Mouse (Mus musculus) hematopoietic stem cell, adult 5-6 weeks (primary cell): ENCODE results near the gene Gm648. TPM values are rescaled to one million over a fixed set of nuclear protein-coding genes. Genes with fewer than 3 reads are reported as not detected.
A peak's percentile ranks its signal among the peaks of the same experiment; 100 is the strongest.
"Not testable (repeated sequence)": the region's sequence is repeated elsewhere in the genome, so short reads cannot be mapped to it uniquely, and the experiment has no call there.

Experiments used
- ATAC-seq, 2 experiments: fragments of 125-278 bp in 1 of 2; replicated peaks in 1 of 2; 2 replicates each; pipeline ENCODE4 v1.8.0; 2016 to 2017; ENCODE audit warnings: inconsistent platforms in 2 of 2, mild to moderate bottlenecking in 2 of 2, moderate number of reproducible peaks in 2 of 2, low read depth in 1 of 2, moderate TSS enrichment in 1 of 2; ENCODE audit not compliant: low FRiP score in 2 of 2, poor library complexity in 2 of 2, severe bottlenecking in 2 of 2, insufficient read depth in 1 of 2, low TSS enrichment in 1 of 2
- total RNA-seq: library from RNA; stranded (forward); fragments of 172-1452, 232-1000 nt; gene quantifications from 2 replicates; pipeline ENCODE4 v1.2.3, GENCODE M21; 2017

The Gm648 gene
- not detected in 2 replicates for total RNA-seq

DNA sequence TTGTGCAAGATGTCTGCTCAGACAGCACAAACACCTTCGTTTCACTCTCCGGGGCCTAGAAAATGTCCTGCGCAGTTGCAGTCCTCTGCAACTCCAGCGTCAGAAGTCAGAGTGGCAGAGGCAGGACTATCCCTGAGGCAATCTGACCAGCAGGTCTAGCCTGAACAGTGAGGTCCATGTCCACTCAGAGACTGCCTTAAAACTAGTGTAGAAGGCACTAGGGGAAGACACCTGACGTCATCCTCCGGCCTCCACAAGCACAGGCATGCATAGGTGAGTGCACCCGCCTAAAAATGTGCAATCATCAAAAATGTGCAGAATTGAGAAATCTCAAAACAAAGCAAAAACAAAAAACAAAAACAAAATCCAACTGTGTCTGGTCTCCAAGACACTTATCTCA lies at the start of gene Gm648:
Gene Gm648 (minus strand): TSS at position 101 of the 400 bp plus-strand sequence.
- ATAC-seq = no peak

DNA sequence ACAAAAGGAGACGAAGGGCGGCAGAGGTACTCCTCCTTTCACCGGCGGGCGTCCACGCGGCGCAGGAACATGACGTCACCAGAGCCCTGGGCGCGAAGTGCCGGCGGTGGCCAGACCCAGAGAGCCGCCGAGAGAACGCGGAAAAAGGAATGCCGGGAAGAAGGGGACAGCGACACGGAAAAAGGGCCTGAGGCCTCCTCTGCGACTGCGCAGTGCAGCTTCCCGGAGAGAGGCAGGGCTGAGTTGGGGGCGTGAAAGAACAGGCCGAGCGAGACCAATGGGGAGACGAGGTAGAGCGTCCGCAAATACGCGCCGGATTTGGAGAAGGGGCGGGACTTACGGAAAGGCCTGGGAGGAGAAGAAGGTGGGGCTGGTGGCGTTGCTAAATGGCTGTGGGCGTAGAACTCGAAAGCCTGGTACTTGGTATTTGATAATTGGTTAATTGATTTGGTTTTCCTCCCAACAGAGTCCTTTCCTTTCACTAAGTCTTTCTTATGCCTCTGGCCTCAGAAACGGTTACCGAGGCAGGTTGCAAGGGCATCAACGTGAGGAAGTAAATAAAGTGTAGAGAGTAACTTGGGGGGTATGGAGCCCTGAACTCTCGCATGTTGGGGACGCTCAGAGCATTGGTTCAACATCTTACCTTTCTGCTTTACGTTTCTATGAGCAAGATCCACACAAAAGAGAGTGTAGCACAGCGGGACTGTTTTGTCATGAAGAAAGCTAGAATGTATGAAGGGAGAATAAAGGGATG lies 48.7 kb upstream of the Gm648 start, which contains the start of gene Mmgt1:
Gene Mmgt1 (minus strand): TSS at position 183 of the 754 bp plus-strand sequence.
- ATAC-seq = peak; percentile 99 to 100

DNA sequence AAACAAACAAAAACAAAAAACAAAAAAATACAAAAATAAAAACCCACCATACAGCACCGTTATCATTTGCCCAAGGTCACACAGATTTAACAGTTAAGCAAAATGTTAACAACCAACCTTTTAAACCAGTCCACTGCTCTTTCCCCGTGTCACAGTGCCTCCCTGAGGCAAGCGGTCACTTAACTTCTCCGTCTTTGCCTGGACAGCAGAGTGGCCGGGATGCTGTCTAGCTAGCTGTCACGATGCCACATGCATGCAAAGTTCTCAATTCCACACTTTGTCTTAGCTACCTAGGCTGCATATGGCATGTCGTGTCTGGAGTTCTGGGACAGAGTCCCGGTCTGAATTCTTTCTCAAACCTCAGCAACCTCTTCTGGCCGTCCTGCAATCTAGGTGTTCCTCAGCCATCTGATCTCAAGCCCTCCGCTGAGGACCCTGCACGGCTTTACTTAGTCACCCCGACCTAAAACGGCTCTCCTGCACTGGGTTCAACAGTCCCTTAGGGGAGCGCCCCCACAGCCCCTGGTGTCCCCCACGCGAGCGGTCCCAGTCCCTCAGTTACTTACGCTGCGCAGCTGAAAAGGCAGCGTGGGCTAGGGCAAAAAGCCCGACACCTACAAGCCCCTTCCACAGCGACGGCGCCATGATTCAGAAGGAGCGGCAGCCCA lies 47.9 kb upstream of the Gm648 start:
- ATAC-seq = peak in 1 of 2 experiments; percentile 1; a peak in 1 of 4 replicates

DNA sequence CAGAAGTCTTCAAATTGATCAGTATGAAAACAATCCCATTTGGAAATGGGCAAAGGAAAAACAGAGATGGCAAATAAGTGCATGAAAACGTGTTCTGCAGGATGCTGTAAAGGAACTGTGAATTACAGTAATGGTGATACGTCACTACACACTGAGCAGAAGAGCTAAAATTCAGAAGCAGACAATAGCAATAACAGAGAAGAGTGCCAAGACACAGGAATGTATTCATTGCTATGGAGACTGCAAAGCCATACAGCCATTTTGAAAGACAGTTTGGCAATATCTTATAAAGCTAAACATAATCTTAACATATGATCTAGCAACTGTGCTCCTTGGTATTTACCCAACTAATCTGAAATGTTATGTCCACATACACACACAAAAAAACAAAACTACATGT lies 28.8 kb upstream of the Gm648 start:
- no peak for ATAC-seq

DNA sequence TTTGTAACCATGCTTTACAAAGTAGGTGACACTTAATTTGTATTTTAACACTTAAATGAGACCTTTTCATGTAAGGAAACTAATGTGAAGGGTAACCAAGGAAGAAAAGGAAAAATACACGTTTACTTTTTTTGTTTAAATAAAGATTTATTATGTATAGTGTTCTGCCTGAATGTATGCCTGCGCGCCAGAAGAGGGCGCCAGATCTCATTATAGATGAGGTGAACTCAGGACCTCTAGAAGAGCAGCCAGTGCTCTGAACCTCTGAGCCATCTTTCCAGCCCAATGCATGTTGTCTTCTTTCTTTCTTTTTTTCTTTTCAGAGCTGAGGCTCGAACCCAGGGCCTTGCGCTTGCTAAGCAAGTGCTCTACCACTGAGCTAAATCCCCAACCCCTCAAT lies 23.1 kb upstream of the Gm648 start:
- no peak; a peak in 1 of 4 replicates for ATAC-seq

DNA sequence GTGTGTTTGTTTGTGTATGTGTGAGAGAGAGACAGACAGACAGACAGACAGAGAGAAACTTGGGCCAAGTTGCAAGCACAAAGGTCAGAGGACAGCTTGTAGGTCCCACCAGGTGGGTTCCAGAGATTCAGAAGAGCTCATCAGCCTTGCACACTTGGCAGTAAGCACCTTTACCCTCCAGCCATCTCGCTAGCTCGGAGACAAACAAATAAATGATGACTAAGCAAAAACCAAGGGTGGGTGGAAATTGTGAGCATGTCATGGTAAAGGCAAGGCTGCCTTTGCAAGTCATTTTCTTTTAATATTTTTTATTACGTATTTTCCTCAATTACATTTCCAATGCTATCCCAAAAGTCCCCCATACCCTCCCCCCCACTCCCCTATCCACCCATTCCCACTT lies 4.2 kb upstream of the Gm648 start:
- ATAC-seq = no peak

DNA sequence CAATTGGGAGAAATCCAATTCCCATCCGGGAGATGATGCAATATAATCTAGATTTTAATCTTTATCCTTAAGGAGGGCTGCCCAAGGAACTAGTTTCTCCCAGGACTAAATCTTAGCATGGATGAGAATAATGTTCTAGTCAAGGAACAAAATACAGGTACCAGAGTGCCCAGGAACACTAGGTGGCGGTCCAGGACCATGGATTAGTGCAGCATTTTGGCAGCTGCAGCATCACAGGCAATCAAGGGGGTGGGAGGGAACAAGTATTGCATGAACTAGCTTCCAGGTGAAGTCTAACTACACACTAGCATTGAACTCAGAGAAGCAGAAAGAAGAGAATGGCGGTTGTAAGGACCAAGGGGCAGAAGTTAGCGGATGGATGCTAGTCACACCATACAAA lies 12.2 kb downstream of the Gm648 start:
- no peak for ATAC-seq

DNA sequence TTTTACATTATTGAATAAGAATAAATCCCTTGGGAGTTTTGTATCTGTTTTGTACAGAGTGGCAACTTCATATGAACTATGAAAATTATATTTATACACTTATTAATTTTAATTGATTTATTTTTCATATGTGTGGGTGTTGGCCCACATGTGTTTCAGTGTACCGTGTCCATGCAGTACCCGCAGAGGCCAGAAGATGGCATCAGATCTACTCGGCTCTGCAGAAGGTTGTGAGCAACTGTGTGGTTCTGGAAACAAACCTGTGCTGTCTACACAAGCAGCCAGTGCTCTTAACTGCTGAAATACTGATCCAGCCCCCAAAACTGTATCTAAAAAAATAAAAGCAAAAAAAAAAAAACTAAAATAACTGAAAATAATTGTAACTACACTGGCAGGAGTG lies 18.1 kb downstream of the Gm648 start:
- ATAC-seq = peak; percentile 62 to 72; a peak in 3 of 4 replicates

DNA sequence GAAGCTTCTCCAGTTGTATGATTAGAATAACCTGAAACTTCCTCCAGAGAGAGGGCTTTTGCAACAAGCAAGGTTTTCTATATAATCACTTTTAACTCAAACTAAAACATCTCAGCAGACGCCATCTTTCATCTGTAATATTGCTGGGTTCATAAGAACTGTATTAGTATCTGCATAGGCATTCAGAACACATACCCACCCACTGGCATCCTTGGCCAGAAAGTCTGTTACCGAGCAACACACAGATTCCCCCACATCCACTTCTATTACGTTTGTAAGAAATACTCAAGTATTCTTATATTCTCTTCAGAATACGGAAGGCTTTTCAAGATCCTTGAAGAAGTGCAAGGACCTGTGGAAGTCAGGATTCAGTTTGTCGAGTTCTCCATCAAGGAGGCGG lies 25.0 kb downstream of the Gm648 start, which contains the start of gene Gm10477:
Gene Gm10477 (plus strand): TSS at position 301 of the 400 bp plus-strand sequence.
- ATAC-seq = not testable (repeated sequence)

DNA sequence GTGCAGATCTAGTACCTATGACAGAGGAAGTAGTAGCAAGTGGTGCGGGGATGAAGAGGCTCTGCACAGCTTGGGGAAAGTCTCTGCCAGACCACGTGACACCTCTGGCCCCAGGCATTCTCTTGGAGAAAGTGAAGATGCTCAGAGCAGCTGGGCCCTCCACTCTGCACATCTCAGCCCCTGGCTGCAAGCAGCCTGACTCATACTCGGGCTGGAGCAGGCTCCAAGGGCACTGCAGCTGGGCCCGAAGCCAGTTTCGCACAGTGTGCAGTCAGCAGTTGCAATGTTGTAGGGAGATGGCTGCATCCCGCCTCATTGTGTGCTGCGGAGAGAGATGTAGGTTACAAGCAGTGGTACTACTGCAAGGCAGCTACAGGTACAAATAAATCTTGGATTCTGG lies 52.2 kb downstream of the Gm648 start:
- no peak for ATAC-seq

Other genes with a start within 250 kb of the Gm648 start
- 2.8 and 6.0 TPM in 2 replicates for gene Zfp449, start 203.2 kb downstream of the Gm648 start, total RNA-seq
- gene Smim10l2a, start 175.0 kb downstream of the Gm648 start, total RNA-seq = 4.7 and 10.6 TPM in 2 replicates
- gene Gm2174, start 101.6 kb downstream of the Gm648 start, total RNA-seq = 33.8 and 369 TPM in 2 replicates
- gene Ints6l, start 94.7 kb downstream of the Gm648 start, total RNA-seq = 97.6 and 109 TPM in 2 replicates
- gene Gm10477, start 24.9 kb downstream of the Gm648 start, total RNA-seq = not detected in 2 replicates
- 21.4 and 22.8 TPM in 2 replicates for gene Mmgt1, start 48.5 kb upstream of the Gm648 start, total RNA-seq
- 12.8 and 15.2 TPM in 2 replicates for gene Slc9a6, start 60.2 kb upstream of the Gm648 start, total RNA-seq
- 3.4 and 5.9 TPM in 2 replicates for gene Fhl1, start 182.2 kb upstream of the Gm648 start, total RNA-seq